Mouse (Mus musculus): ENCODE data around the gene Tmem95.
"Not testable (repeated sequence)": the region's sequence is repeated elsewhere in the genome, so short reads cannot be mapped to it uniquely, and the experiment has no call there.

Tmem95 gene

DNA sequence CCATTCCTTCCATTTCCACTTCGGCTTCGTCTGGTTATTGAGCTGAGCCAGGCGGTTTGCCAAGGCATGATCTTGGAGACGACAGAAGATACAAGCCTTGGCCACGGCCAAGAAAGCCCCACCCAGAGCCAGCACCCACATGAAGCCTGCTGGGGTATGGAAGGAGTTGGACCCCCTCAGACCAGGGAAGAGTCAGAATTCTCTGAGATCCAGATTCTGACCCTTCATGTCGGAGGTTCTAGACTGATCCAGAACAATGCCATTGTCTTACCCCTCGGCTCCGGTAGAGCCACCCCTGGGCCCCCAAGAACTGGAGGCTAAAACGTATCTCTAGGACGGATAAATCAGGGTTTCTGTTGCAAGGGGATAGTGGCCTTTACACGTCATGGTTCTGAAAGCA, at the start of gene Tmem95:
Gene Tmem95, minus strand, starts transcription at position 141 of the 400 bp plus-strand sequence.
- no peak for DNase-seq (ENCODE audit: low spot score in 2 of 2)

GRCm38 (mm10) chr11:69927501-69927900, 49.7 kb upstream of the Tmem95 start:
- no peak for DNase-seq (ENCODE audit: low spot score in 2 of 2)

- no peak for DNase-seq (ENCODE audit: low spot score in 2 of 2)
Measured at GRCm38 (mm10) chr11:69922796-69923195, 45.0 kb upstream of the Tmem95 start.

GRCm38 (mm10) chr11:69922012-69922756, 44.4 kb upstream of the Tmem95 start:
- no peak for DNase-seq (ENCODE audit: low spot score in 2 of 2)

GRCm38 (mm10) chr11:69921114-69922011, 43.5 kb upstream of the Tmem95 start, which contains the start of gene Eif5a:
Gene Eif5a, minus strand, starts transcription at chr11:69921958.
- DNase-seq (ENCODE audit: low spot score in 2 of 2) = peak; percentile 100

DNA sequence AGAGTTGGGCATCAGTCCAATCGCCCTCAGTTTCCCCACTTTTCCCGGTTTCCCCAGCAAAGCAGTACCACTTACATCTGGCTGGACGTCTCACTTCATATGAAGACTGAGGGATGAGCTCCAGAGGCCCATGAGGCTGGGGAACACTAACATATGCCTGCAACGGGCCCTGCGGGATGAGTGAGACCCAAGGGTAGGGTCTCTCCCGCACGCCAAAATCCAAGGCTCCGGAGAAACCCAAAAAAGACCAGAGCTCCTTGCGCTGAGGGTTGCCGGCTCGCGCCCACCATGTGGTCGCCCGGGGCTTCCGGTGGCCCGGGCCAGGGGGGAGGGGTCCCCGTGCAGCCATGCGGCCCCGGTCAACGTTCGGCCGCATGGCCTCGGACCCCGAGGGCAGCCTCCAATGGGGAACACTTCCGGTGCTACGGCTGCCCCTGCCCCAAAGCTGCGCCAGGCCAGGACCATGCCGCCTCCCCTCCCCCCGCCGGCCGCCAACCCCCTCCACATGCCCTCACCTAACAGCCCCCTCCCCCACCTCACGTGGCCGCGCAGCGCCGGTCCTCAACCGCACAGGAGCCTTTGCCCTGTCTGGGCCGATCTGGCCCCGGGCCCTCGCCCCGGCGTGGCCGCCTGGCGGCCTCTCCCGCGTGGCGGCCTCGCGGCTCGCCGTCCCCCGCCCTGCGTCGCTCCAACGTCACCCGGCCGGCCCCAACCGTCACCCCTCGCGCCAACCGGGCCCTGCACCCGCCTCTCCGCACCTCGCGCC, 42.6 kb upstream of the Tmem95 start:
- DNase-seq (ENCODE audit: low spot score in 2 of 2) = no peak

DNA sequence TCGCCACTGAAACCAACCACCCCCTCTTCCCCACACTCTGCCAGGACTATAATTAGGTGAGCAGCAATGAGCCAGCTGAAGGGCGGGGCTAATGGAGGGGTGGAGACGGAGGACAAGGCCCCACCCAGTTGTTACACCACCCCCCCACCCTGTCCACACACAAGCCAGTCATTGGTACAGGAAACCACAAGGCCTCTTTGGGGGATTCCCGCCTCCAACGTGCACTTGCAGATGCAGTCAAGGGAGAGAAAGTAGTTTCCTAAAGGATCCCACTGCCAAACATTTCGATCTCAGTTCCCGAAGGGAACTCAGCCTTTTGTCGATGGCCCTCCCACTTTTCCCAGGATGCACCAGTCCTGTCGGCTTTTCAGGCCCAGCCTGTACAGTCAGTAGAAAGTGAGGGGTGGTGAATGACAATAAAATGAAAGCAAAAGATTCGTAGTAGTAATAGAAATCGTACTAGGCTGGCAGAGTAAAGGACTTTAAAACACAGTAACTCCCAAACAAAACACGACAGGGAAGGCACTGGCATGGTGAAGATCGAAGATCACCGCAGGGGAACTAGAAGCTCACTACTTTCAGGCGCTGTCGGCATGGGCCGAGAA, 41.9 kb upstream of the Tmem95 start:
- peak; percentile 87 to 88 for DNase-seq (ENCODE audit: low spot score in 2 of 2)

- no peak for DNase-seq (ENCODE audit: low spot score in 2 of 2)
Measured at GRCm38 (mm10) chr11:69919053-69919452, 41.2 kb upstream of the Tmem95 start.

- DNase-seq (ENCODE audit: low spot score in 2 of 2) = no peak
Measured at GRCm38 (mm10) chr11:69918118-69918517, 40.3 kb upstream of the Tmem95 start.

- no peak for DNase-seq (ENCODE audit: low spot score in 2 of 2)
Measured at GRCm38 (mm10) chr11:69917379-69917948, 39.6 kb upstream of the Tmem95 start.

GRCm38 (mm10) chr11:69916652-69917378, 39.0 kb upstream of the Tmem95 start:
- not testable (repeated sequence) for DNase-seq (ENCODE audit: low spot score in 2 of 2)

GRCm38 (mm10) chr11:69915667-69916627, 38.1 kb upstream of the Tmem95 start:
- DNase-seq (ENCODE audit: low spot score in 2 of 2) = no peak

DNA sequence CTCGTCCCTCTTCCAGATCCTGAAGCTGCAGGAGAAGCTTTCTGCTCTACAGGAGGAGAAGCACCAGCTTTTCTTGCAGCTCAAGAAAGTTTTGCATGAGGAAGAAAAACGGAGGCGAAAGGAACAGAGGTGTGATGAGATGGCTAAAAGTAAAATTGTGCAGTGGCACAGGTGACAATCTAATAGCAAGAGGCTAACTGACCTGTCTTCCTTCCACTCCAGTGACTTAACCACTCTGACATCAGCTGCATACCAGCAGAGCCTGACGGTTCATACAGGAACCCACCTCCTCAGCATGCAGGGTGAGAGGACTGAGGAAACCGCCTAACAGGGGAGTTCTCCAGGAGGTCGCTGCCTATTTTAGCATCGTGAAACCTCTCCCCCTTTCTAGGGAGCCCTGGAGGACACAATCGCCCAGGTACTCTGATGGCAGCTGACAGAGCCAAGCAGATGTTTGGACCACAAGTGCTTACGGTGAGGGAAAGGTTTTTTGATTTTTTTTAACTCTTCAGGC, 37.2 kb upstream of the Tmem95 start:
- no peak for DNase-seq (ENCODE audit: low spot score in 2 of 2)

GRCm38 (mm10) chr11:69914372-69914764, 36.5 kb upstream of the Tmem95 start:
- DNase-seq (ENCODE audit: low spot score in 2 of 2) = no peak

GRCm38 (mm10) chr11:69913554-69914371, 35.9 kb upstream of the Tmem95 start, which contains the start of gene Gps2:
Gene Gps2, plus strand, starts transcription at chr11:69913888.
- DNase-seq (ENCODE audit: low spot score in 2 of 2) = peak; percentile 85 to 88

- no peak for DNase-seq (ENCODE audit: low spot score in 2 of 2)
Measured at GRCm38 (mm10) chr11:69912716-69913530, 35.1 kb upstream of the Tmem95 start.

DNA sequence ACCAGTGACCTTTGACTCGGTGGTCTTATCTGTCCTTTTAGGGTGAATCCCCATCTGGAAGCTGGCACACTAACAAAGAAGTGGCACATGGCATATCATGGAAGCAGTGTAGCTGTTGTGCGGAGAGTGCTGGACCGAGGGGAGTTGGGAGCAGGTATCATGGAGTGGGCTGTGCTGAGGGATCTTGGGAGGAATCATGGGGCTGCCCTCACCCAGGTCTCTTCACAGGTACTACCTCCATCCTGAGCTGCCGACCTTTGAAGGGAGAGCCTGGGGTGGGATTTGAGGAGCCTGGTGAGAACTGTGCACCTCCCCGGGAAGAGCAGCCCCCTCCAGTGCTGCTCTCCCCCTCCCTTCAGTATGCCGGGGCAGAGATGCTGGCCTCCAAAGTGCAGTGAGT, 33.9 kb upstream of the Tmem95 start:
- DNase-seq (ENCODE audit: low spot score in 2 of 2) = no peak

Measured in natural killer cell, adult 2 months (primary cell).